Mouse (Mus musculus) ovary, postnatal 14 days (tissue): ENCODE data around the gene Crnkl1.

Experiments
- DNase-seq: peaks from one replicate; pipeline ENCODE4 v3.0.0; 2022; ENCODE audit warnings: low spot score

Crnkl1 gene

DNA sequence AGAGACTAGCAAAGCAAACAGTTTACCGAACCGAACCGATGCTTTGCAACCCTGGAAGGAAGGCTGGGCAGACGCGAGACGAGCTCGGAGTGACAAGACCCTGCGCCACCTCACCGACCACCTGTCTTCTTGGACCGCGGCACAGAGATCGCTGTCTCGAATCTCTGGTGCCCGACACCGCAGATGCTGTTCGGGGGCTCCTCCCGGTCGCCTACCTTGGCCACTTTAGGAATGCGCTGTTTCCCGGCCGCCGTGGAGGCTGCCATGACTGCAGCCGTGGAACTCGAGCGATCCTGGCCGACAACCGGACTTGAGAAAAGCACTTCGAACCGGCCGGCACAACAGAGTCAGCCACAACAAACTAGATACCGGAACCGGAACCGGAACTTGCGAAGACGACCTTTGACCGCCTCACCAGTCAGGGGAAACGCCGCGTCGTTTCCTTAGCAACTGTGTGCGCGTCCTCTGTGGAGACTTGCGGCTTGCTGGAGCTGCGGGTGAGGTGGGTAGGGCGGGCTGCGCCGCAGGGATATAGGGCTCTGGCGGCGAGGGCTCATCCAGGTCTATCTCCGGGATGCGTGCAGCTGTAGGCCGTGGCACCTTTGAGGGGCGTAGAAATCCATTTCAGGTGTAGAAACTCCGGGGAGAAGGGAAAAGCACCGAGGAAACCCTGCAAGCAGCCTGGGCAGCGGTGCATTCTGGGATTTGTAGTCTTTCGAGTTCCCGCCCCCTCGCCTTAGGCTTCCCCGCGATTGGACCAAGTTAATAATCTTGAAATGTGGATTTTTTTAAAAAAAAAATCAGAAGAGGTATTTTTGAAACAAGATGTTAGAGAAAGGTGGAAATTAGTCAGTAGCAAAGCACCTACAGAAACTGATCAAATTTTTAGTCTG, at the start of gene Crnkl1, which contains the start of gene Cfap61:
Gene Crnkl1, minus strand, starts transcription at position 676 of the 893 bp plus-strand sequence.
Gene Cfap61, plus strand, starts transcription at position 446 of the 893 bp plus-strand sequence.
- DNase-seq = peak; percentile 83

DNA sequence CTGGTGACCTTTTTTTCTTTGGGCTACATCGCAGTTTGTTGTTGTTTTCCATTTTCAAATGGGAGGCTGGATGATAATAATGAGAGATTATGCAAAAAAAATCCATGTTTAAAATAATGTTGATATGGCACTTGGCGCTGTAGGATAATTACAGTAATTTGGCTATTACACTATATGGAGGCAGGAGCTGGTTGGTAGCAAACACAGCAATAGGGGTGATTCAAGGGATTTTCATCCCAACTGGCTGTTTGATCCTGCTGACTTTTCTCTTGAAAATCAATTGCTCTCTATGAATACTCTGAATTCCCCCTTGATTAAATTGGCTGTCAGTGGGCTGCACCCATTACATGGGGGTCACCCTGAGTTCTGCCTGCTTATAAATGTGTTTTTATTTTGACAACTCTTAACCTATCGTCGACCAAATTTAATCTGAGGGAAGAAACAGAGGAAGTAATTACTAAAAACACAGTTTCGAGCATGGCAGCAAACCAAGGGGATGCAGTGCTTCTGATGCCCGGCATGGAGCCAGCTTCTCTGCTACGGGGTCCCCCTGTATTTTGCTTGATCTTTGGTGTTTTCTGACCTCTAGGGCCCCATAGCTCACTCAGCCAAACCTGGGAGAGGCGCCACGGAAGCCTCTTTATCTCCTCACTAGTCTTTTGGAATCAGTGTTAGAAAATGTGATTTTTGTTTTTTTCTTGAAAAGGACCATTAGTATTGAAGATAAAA, 47.7 kb upstream of the Crnkl1 start:
- no peak for DNase-seq

DNA sequence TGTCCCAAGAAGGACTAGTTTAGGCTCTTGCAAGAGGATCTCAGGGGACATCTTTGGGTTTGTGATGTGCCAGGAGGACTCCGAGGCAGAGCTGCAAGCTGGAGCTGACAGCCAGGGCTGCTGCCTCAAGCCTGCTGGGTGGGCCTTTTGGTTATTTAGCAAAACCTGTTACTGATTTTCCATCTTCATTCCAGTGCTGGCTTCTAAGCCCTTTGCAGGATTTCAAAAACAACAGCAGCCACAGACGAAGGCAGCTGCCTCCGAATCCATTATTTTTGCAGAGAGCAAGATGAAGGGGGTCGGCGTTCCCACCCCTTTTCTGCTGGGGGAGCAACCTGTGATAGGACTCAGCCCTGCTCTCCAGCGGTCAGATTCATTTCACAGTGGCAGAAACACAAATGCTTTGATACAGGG, 46.9 kb upstream of the Crnkl1 start:
- DNase-seq = no peak

DNA sequence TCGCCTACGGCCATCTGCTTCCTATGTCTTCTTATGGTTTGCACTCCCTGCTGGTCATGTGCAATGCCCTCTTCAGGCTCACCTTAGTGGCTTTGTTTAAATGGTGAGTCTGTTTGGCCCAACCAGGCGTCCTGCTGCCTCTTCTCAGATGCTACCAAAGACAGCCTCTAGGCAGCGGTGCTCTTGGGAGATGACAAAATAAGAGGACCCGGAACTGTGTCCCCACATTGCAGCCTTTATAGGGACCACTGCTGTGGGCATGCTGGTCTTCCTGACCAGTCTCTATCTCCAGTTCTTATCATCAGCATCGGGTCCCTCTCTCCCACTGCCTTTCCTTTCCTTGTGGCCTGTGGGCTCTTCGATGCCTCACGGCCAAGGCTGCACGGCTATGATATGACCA, 46.1 kb upstream of the Crnkl1 start:
- no peak for DNase-seq

DNA sequence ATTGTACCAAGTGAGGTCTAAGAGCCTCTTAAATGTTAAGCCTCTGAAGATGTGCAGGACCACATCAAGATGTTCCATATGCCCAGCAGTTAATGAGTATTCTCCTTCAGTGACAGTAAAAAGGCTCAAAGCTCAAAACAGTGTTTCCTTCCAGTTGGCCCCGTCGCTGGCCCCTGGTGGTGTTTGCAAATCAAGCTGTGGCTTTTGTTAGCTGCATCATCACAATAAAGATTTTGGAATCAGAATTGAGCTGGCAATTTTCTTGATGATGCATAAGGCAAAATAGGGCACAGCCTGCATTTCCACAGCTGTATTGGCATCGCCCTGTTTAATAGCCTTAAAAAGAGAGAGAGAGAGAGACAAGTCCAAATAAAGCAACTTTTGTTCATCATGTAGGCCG, 44.8 kb upstream of the Crnkl1 start:
- no peak for DNase-seq

DNA sequence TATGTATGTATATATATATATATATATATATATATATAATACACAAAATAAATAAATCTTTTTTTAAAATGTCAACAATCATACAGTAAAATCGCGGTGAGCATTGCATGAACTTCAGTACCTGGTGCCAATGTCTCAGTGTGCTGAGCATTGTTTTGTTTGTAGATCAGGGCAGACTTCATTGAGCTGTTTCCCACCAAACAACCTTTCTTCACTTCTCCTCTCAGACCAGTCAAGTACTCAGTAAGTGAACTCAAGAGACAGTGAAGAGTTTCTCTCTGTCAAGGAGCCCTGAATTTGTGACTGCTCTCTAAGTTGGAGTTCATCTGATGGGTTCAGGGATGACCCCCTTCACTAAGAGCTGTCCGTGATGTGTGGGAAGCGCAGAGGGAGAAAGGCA, 37.8 kb upstream of the Crnkl1 start:
- no peak for DNase-seq

DNA sequence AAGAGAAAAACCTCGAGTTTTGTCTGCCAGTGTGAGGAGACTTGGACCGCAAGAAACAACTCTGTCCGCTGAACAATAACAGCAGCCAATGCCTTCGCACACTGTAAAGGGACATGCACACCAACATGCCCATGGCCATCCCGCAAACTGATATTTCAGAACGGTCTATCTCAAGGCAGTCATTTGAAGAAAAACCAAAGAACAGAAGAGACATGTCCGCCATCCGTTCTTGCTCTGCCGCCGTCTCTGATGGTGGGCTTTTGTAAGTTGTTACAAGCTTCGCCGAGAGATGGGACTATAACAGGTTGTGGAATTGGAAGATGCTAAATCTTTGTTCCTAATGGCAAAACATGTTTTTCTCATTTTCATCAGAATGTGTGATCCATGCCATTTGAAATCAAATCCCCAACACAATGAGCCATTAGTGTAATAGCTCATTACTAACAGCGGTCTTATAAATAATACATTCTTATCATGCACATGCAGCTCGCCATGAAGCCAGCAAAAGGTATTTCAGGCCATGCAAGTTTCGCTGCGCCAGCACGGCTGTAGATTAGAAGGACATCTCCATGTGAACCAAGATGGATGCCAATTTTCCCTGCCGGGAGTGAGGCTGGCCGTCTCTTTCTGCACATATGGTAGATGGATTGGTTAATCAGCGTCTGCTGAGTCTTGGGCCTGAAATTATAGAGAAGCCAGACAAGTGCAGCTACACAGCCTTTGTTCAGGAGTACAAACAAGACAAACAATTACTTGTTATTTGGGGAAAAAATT, 36.6 kb upstream of the Crnkl1 start:
- no peak for DNase-seq

DNA sequence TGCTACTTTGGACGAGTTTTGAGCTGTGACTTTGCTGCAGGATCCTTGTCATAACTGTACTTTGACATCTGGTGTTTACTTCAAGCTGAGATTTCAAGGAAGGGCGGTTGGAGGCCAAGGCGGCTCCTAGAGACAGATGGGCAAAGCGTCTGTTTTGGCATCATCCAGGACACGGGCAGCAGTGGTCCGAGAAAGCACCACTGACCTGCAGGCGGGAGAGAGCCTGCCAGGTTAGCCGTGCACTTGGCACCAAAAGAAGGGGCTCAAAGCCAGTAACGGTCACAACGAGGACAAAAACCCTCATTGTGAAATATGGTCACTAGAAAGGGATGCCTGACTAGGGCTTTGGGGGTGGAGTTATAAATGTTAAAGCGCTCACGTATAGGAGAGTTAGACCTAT, 35.9 kb upstream of the Crnkl1 start:
- no peak for DNase-seq

DNA sequence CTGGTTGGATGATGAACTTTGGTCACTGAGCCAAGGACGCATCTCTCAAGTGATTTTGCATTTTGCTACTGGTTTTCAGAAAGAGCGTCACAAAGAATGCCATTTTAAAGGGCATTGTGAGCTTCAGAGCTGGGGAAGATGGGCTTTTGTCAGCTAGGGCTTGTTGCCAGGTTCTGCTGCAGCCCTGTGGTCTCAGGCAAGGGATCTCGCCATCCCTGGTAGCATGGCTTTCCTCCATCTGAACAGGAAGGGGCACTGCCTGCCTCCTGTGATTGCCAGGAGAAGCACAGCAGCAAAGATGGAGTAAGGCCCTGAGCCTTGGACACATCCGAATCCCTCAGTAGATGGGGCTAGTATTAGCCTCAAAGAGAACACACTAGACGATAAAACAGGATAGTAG, 27.0 kb upstream of the Crnkl1 start:
- no peak for DNase-seq

DNA sequence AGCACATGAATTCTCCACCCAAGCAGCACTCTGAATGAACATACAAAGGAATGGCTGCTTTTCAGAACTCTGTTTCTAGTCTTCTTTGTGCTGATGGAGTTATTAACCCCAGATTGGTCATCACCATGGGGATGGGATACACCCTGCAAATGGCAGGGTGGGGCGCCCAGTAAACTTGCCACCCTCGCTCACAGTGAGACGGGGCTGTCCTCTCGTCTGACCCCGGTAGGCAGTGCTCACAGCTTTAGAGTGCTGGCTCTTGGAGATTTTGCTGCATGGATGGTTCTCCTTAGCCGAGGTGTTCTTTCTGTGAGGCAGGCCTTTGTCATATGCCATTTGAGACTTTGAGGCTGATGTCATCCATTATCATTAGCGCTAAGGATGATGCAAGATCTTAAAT, 23.7 kb upstream of the Crnkl1 start:
- no peak for DNase-seq

DNA sequence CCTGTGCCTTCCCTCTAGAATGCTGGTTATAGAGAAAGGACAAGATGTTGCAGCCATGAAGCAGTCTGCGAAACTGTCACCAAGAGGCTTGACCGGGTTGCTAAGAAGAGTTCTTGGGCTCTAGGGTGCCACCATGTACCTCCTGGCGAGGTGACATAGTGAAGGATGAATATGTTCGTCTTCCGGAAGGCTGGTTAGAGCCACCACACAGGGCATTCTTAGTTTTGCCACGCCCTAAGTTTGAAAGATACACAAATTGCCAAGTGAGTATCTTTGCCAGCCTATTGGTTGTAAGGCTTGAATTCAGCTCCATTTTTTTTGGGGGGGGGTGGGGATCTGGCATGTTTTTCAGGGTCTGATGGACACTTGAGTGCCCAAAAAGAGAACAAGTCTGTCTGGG, 23.3 kb upstream of the Crnkl1 start:
- no peak for DNase-seq

DNA sequence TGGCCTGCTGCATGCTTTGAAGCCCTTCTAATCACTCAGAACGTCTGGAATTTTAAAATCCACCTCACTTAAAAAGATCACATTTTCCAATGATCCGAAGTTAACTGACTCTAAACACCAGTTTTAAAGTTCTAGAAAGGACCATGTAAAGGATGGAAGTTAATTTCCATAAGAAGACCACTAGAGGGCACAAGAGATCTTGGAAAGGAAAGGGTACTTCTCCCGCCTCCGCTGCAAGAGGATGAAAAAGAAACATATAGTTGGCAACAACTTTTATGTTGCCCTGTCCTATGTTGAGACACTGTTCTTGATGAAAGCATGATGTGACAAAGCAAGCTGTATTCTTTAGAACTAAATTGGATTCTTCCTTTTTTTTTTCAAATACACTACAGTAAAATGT, 22.6 kb upstream of the Crnkl1 start:
- no peak for DNase-seq

DNA sequence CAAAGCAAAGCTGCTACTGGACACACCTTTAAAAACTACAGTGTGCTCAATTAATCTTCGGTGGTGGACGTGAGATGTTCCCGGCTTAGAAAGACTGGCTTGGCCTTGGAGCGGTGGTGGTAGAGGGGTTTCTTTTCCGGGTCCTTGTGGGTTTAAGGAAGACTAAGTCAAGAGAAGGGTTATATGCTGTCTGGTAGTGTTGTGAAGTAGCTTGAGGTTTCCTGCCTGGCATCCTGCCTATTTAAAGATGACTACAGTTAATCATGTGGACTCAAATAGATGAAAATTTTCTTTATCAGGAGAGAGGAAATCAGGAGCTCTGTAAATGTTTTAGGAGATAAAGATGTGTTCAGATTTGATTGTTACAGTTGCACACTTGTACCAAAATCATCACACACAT, 21.5 kb upstream of the Crnkl1 start:
- DNase-seq = no peak

DNA sequence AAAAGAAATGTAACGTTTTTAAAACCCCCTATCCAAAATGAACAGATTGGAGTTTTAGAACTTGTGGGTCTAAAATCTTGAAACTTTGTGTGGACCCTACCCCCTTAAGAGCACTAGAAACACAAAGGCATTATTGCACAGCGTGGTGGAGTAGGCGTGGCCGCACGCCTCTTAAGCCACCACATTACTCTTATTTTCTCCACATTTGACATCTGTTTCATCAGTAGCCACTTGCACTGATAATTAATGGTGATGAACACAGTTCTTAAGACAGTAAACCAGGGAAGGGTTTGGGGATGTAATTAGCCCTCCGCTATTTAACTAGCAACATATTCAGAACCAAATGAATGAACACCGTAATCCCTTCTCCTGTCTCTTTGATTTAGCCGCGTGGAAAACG, 21.0 kb upstream of the Crnkl1 start:
- DNase-seq = no peak

DNA sequence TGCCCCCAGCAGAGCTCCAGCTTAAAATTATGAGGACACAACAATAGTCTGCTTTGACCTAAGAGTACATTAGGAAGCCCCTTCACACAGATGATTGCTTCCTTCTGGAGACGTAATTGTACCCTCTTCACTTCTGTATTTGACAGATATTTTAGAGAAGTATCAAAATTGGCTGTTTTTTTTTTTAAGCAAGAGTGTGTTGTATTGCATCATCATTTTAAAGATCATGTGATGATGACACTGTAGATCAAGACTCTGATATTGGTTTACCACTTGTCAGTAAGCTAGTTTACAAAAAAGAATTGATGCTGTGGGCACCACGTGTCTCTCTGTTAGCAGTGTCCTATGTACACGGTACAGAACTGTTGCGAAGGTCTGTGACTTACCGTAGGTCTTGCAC, 17.9 kb upstream of the Crnkl1 start:
- DNase-seq = no peak

DNA sequence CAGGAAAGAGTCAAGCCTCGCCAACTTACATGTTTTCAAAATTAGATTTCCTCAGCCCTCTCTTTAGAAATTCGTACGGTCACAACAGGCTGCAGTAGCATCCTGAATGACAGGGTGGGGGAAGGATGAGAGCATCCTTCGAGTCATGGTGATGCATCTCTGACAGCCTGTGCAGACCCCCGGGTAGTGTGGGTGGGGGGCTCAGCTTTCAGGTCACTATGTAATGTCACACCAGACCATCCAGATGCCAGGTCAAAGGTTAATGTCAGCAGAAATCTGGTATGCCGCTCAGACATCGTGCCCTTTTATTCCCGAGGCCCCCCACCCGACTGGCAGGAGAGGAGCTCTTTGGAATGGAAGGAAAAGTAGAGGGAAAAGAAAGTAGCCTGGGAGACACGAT, 15.4 kb upstream of the Crnkl1 start:
- DNase-seq = no peak

DNA sequence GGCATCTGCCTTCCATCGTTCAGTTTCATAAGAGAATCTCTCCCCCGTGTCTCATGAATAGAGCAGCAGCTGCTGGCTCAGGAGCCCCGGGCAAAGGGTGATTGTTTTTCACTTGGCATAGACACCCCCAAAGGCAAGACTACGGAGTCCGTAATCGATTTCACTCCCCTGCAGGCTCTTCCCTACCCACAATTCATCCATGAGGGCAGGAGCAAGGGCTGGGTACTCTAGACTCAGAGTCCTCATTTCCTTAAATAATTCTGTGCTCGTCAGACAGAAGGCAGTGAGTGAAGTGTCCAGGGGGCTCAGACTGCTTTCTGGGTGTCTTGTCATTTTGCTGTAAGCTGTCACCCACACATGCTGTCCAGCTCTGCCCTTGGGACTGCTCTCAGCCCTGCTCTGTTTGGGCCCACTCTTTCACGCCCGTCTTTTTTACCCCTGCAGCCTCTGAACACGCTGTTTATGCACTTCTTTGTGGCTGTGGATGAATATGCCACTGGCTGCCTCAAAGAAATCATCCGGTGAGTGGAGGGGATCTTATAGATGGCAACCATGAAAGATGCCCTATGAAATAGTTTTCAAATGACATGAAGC, 14.8 kb upstream of the Crnkl1 start:
- no peak for DNase-seq

DNA sequence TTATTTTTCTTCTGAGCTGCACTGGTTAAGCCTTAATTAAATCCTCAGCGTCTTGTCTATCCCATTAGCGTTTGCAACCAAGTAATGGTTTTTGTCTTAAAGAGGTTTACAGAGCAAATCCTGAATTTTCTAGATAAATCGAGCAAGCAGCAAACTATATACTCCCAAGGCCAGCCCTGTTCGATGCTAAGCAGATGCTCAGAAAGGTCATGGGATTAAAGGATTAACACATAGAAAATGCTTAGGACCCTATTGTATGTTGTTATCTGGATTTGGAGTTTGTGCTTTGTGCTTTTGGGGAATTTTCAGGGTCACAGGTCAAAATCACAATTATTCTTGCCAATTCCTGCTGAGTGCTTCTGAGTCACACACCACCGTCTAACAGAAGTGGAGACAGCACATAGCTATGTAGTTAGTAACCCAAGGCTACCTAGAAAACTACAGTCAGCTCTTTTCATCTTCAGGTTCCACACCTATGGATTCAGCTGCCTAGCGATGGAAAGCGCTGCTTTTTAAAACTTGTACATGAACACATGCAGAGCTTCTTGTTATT, 13.7 kb upstream of the Crnkl1 start:
- DNase-seq = no peak

DNA sequence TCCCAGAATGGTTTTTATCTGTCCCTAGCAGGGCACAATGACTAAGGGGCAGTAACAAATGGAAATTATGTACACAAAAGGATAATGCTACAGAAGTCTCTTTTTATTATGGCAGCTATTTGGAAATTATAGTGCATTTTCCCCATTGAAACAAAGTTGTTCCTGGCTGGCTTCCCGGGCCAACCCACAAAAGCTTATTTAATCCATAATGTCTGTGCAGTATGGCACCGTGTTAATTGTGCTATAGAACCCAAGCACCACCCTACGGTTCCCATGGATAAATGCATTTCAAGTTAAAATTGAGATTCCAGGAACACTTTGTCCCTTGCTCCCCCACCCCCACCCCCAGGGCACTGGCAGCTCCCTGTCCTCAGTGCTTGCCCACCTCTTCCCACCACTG, 9.5 kb upstream of the Crnkl1 start:
- DNase-seq = no peak

DNA sequence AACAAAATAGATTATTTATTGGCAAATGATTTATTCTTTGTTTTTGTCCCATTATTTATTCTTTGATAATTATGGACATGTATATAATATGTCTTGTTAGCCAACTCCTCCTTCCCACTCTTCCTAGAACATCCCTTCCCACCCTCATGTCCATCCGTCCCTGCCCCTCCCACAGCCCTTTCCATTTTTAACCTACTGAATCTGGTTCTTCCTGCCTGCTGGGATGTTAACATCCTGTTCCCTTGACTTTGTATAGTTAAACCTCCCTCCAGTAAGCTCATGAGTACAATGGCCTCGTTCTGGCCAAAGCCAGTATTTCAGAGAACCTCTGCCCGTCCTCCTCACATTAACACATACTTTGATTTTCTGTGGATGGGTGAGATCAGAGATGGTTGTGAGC, 6.6 kb upstream of the Crnkl1 start:
- DNase-seq = no peak

DNA sequence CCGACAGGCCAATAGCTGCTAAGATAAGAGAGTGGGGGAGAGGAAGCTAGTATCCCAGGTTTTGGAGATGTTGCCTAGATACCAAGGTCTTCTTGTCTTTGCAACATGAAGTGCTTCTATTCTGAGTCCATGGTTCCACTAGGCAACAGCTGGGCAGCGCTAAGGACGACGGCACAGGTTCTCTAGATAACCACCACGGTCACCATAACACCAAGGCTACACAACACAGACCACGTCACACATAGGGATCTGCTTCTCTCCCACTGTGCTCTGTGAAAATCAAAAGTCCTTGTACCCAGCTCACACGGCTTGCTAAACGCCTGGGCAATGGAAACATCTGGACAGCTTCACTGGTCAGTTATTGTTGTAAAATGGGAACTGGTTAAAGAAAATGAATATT, 2.2 kb upstream of the Crnkl1 start:
- no peak for DNase-seq
